ENCODE assay signal across 27 mouse cellular contexts in the genomic region with DNA sequence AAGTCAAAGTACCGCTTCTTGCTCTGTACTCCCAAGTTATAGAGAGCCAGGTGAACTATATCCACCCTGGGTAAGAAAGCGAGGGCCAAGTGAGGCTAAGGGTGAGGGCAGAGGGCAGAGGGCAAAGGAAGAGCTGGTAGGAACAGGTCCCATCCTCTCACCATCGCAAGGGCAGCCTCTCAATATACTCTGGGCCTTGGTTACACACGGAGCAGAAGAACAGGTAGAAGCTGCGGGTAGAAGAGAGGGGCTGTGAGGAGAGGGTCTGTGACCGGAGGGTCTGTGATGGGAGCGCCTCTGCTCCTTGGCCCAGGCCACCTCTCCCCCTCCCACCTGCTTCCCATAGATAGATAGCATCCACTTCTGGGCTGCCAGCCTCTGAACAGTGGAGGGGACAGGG. TPM values are rescaled to one million over a fixed set of nuclear protein-coding genes. Genes with fewer than 3 reads are reported as not detected.
DNase-seq lines count a peak whose midpoint lies in the region; ATAC-seq and TF ChIP-seq lines count a peak whose summit lies in the region.
"Had no signal": no experiment of that assay in that cellular context is flagged by ENCODE, and none has a peak within 500 bp of the region (broad histone marks: within the 10 kb centered on the region; RNA-seq: fewer than 3 reads in every experiment).

No protein-coding gene starts in this region.

- 79% methylated on average over 7 of the region's 7 CpGs for WGBS in liver, embryonic 13.5 days (ENCODE audit: insufficient replicate concordance)
- WGBS in lung, postnatal 0 days: 80% methylated on average over 7 of the region's 7 CpGs
- 79% methylated on average over 7 of the region's 7 CpGs for WGBS in stomach, postnatal 0 days

- TF ChIP-seq CTCF in lung, postnatal 0 days (IDR thresholded peaks at IDR 0.05): no peak
- TF ChIP-seq CTCF in stomach, postnatal 0 days (IDR thresholded peaks at IDR 0.05; ENCODE audit: low read depth): no peak

- H3K4me1 ChIP-seq in liver, embryonic 13.5 days (replicated peaks): peaks cover 42% of the 10 kb centered on the region
- peaks cover 14% of the 10 kb centered on the region for H3K4me1 ChIP-seq in lung, postnatal 0 days (ENCODE audit: insufficient read depth, low read depth, low read length)
- no peaks in the 10 kb centered on the region; the same call in none of the 2 replicates for H3K4me1 ChIP-seq in stomach, postnatal 0 days (replicated peaks; ENCODE audit: control insufficient read depth, insufficient read depth)

- no peak for TF ChIP-seq EP300 in lung, postnatal 0 days (IDR thresholded peaks at IDR 0.05)
- no peak for TF ChIP-seq EP300 in stomach, postnatal 0 days (optimal IDR thresholded peaks at IDR 0.05)

- peak overlapping the region; percentile 89; the same call in 1 of the 2 replicates for H3K27ac ChIP-seq in liver, embryonic 13.5 days
- H3K27ac ChIP-seq in lung, postnatal 0 days (ENCODE audit: low read length): peak overlapping the region; percentile 74
- 0 out of 2 replicates have a peak overlapping the region, but pooled peaks have one; percentile 30 for H3K27ac ChIP-seq in stomach, postnatal 0 days (replicated peaks)
- H3K27ac ChIP-seq: embryonic facial prominence, embryonic 10.5 days; embryonic facial prominence, embryonic 13.5 days; forebrain, embryonic 12.5 days; forebrain, embryonic 15.5 days; heart, embryonic 15.5 days; hindbrain, embryonic 10.5 days; hindbrain, embryonic 13.5 days had no signal

- H3K9ac ChIP-seq in liver, embryonic 13.5 days: no peak overlapping the region
- H3K9ac ChIP-seq in lung, postnatal 0 days (replicated peaks; ENCODE audit: low read depth): no peak overlapping the region
- no peak overlapping the region for H3K9ac ChIP-seq in stomach, postnatal 0 days (ENCODE audit: low read length)
- H3K9ac ChIP-seq: embryonic facial prominence, embryonic 13.5 days; forebrain, embryonic 12.5 days; forebrain, embryonic 15.5 days; heart, embryonic 15.5 days; hindbrain, embryonic 13.5 days had no signal

- DNase-seq in cerebellum, adult 9-11 months: peak; percentile 52
- DNase-seq in cerebellum, adult 18-20 months: no peak
- no peak for DNase-seq in liver, embryonic 13.5 days
- no peak for DNase-seq in liver
- no peak for DNase-seq in lung, postnatal 0 days (ENCODE audit: low spot score)
- no peak for DNase-seq in lung, adult 18-20 months
- no peak for DNase-seq in stomach, postnatal 0 days (ENCODE audit: low spot score)
- DNase-seq in left cerebral cortex, adult 9 months (ENCODE audit: low spot score in 2 of 2): no peak
- DNase-seq: adrenal gland, adult 2 months; adrenal gland, postnatal 14 days; cerebellum, postnatal 36 days; embryo, embryonic 11 days; gastrocnemius, postnatal 10 days; gastrocnemius, postnatal 36 days; heart, postnatal 10 days; heart, postnatal 36 days had no signal

- no peak for ATAC-seq in liver, embryonic 13.5 days (ENCODE audit: low read depth)
- ATAC-seq in lung, postnatal 0 days: no peak
- no peak for ATAC-seq in stomach, postnatal 0 days (ENCODE audit: low FRiP score, low TSS enrichment)
- ATAC-seq: CD4-positive, CD25-positive, alpha-beta regulatory T cell, adult 4 months; forebrain, embryonic 15.5 days; hindbrain, embryonic 16.5 days had no signal

- peaks cover 38% of the 10 kb centered on the region for H3K36me3 ChIP-seq in liver, embryonic 13.5 days
- H3K36me3 ChIP-seq in lung, postnatal 0 days (ENCODE audit: insufficient read depth, low read length): no peaks in the 10 kb centered on the region
- peaks cover 6% of the 10 kb centered on the region; the same call in 1 of the 2 replicates for H3K36me3 ChIP-seq in stomach, postnatal 0 days (ENCODE audit: control insufficient read depth, insufficient read depth, low read length)
- H3K36me3 ChIP-seq: embryonic facial prominence, embryonic 10.5 days; embryonic facial prominence, embryonic 13.5 days; forebrain, embryonic 15.5 days; hindbrain, embryonic 13.5 days had no signal

- no peak overlapping the region for H3K4me3 ChIP-seq in liver, embryonic 13.5 days (replicated peaks)
- no peak overlapping the region for H3K4me3 ChIP-seq in lung, postnatal 0 days (ENCODE audit: low read depth, low read length)
- H3K4me3 ChIP-seq in stomach, postnatal 0 days (ENCODE audit: low read depth, low read length): no peak overlapping the region
- H3K4me3 ChIP-seq: embryonic facial prominence, embryonic 10.5 days; embryonic facial prominence, embryonic 13.5 days; erythroblast, embryonic 14.5 days; forebrain, embryonic 12.5 days; forebrain, embryonic 15.5 days; heart, embryonic 15.5 days; hindbrain, embryonic 10.5 days; hindbrain, embryonic 13.5 days had no signal

- no peaks in the 10 kb centered on the region for H3K27me3 ChIP-seq in liver, embryonic 13.5 days
- no peaks in the 10 kb centered on the region for H3K27me3 ChIP-seq in lung, postnatal 0 days (replicated peaks; ENCODE audit: insufficient read depth, low read length)
- H3K27me3 ChIP-seq in stomach, postnatal 0 days (ENCODE audit: control insufficient read depth, insufficient read depth, low read length): no peaks in the 10 kb centered on the region
- H3K27me3 ChIP-seq: forebrain, embryonic 15.5 days; heart, embryonic 15.5 days had no signal

- no peak overlapping the region for H3K4me2 ChIP-seq in liver, embryonic 13.5 days
- no peak overlapping the region for H3K4me2 ChIP-seq in lung, postnatal 0 days (replicated peaks; ENCODE audit: low read depth, low read length)
- no peak overlapping the region for H3K4me2 ChIP-seq in stomach, postnatal 0 days (replicated peaks; ENCODE audit: low read depth)
- H3K4me2 ChIP-seq: embryonic facial prominence, embryonic 13.5 days; forebrain, embryonic 12.5 days; forebrain, embryonic 15.5 days; heart, embryonic 11.5 days; heart, embryonic 15.5 days; hindbrain, embryonic 13.5 days had no signal

- no peaks in the 10 kb centered on the region for H3K9me3 ChIP-seq in liver, embryonic 13.5 days (replicated peaks)
- no peaks in the 10 kb centered on the region for H3K9me3 ChIP-seq in lung, postnatal 0 days (ENCODE audit: low read length)
- H3K9me3 ChIP-seq in stomach, postnatal 0 days (ENCODE audit: control insufficient read depth, low read length): no peaks in the 10 kb centered on the region
- H3K9me3 ChIP-seq: embryonic facial prominence, embryonic 10.5 days; embryonic facial prominence, embryonic 13.5 days; forebrain, embryonic 12.5 days; forebrain, embryonic 15.5 days; heart, embryonic 15.5 days; hindbrain, embryonic 10.5 days; hindbrain, embryonic 13.5 days had no signal

RNA-seq across cellular contexts. Expression of a gene that starts 10.6 kb away (rescaled TPM):
- 2.3 and 3.0 TPM in 2 replicates for polyA plus RNA-seq in liver, embryonic 13.5 days (2015; fragmentation: Nextera tagmentation; extraction: Ambion mirVana)
- 1.3 and 1.6 TPM in 2 replicates for polyA plus RNA-seq in lung, postnatal 0 days (2015; fragmentation: Nextera tagmentation; extraction: Ambion mirVana)
- 3.5 and 3.7 TPM in 2 replicates for polyA plus RNA-seq in stomach, postnatal 0 days (2015; fragmentation: Nextera tagmentation; extraction: Ambion mirVana)

RNA-seq across cellular contexts. Expression of a gene that starts 28.4 kb away (rescaled TPM):
- 93.6 and 106 TPM in 2 replicates for polyA plus RNA-seq in liver, embryonic 13.5 days (2015; fragmentation: Nextera tagmentation; extraction: Ambion mirVana)
- polyA plus RNA-seq in lung, postnatal 0 days (2015; fragmentation: Nextera tagmentation; extraction: Ambion mirVana): 61.2 and 64.7 TPM in 2 replicates
- 55.5 and 55.9 TPM in 2 replicates for polyA plus RNA-seq in stomach, postnatal 0 days (2015; fragmentation: Nextera tagmentation; extraction: Ambion mirVana)

RNA-seq across cellular contexts. Expression of a gene that starts 29.0 kb away (rescaled TPM):
- 3.4 and 4.4 TPM in 2 replicates for polyA plus RNA-seq in liver, embryonic 13.5 days (2015; fragmentation: Nextera tagmentation; extraction: Ambion mirVana)
- polyA plus RNA-seq in lung, postnatal 0 days (2015; fragmentation: Nextera tagmentation; extraction: Ambion mirVana): 5.4 and 7.2 TPM in 2 replicates
- 0.55 and 0.81 TPM in 2 replicates for polyA plus RNA-seq in stomach, postnatal 0 days (2015; fragmentation: Nextera tagmentation; extraction: Ambion mirVana)
- polyA plus RNA-seq: CD4-positive, CD25-positive, alpha-beta regulatory T cell, adult 4 months; erythroblast, embryonic 14.5 days; forebrain, embryonic 12.5 days; hindbrain, embryonic 10.5 days; hindbrain, embryonic 13.5 days had no signal

RNA-seq across cellular contexts. Expression of a gene that starts 58.4 kb away (rescaled TPM):
- polyA plus RNA-seq in liver, embryonic 13.5 days (2015; fragmentation: Nextera tagmentation; extraction: Ambion mirVana): 0.14 and 0.15 TPM in 2 replicates
- polyA plus RNA-seq in lung, postnatal 0 days (2015; fragmentation: Nextera tagmentation; extraction: Ambion mirVana): 61.4 and 67.0 TPM in 2 replicates
- polyA plus RNA-seq in stomach, postnatal 0 days (2015; fragmentation: Nextera tagmentation; extraction: Ambion mirVana): 1.7 and 2.2 TPM in 2 replicates
- polyA plus RNA-seq: erythroblast, embryonic 14.5 days had no signal

Comparison
In these comparisons a context has a peak if more than half of its experiments do, and no peak if none do; other contexts are left out.
1. H3K27ac ChIP-seq: peak in every context shown above with its lines; median percentile 89 in liver, embryonic 13.5 days; 74 in lung, postnatal 0 days; 30 in stomach, postnatal 0 days.